Mouse (Mus musculus): ENCODE results near the gene 1110017D15Rik. TPM values are rescaled to one million over a fixed set of nuclear protein-coding genes. Genes with fewer than 3 reads are reported as not detected.
A peak's percentile ranks its signal among the peaks of the same experiment; 100 is the strongest.
"Not testable (repeated sequence)": the region's sequence is repeated elsewhere in the genome, so short reads cannot be mapped to it uniquely, and the experiment has no call there.

The 1110017D15Rik gene
- total RNA-seq, 1 experiment from 2014 or later: 0.82 TPM

- no peak for DNase-seq
Observed at GRCm38 (mm10) chr4:41479456-41479804, 37.7 kb downstream of the 1110017D15Rik start.

GRCm38 (mm10) chr4:41478751-41479455, 38.2 kb downstream of the 1110017D15Rik start:
- no peak for DNase-seq

GRCm38 (mm10) chr4:41477648-41478160, 39.4 kb downstream of the 1110017D15Rik start:
- no peak for DNase-seq

- DNase-seq: no peak
Observed at GRCm38 (mm10) chr4:41471384-41471689, 45.8 kb downstream of the 1110017D15Rik start.

GRCm38 (mm10) chr4:41470684-41471383, 46.3 kb downstream of the 1110017D15Rik start:
- DNase-seq: no peak

GRCm38 (mm10) chr4:41470051-41470683, 47.0 kb downstream of the 1110017D15Rik start:
- no peak for DNase-seq

- DNase-seq: no peak
Observed at GRCm38 (mm10) chr4:41469199-41469598, 47.9 kb downstream of the 1110017D15Rik start.

GRCm38 (mm10) chr4:41468396-41469080, 48.6 kb downstream of the 1110017D15Rik start:
- peak; percentile 51 for DNase-seq

GRCm38 (mm10) chr4:41465287-41465665, 51.9 kb downstream of the 1110017D15Rik start:
- no peak for DNase-seq

GRCm38 (mm10) chr4:41464345-41465286, 52.5 kb downstream of the 1110017D15Rik start, which contains the start of the genes Kif24 and Nudt2:
TSS of gene Kif24 (minus strand) at chr4:41464887.
TSS of gene Nudt2 (plus strand) at chr4:41465151.
- peak; percentile 95 for DNase-seq

GRCm38 (mm10) chr4:41463051-41463738, 53.9 kb downstream of the 1110017D15Rik start:
- not testable (repeated sequence) for DNase-seq

GRCm38 (mm10) chr4:41460690-41461089, 56.4 kb downstream of the 1110017D15Rik start:
- no peak for DNase-seq

Other genes with a start within 250 kb of the 1110017D15Rik start
- 46.3 and 51.4 TPM in 2 replicates for gene Ubap2, start 242.2 kb downstream of the 1110017D15Rik start, total RNA-seq (2021)
- gene Dcaf12, start 202.4 kb downstream of the 1110017D15Rik start, total RNA-seq (2021): 56.6 and 63.0 TPM in 2 replicates
- 47.9 and 59.1 TPM in 2 replicates for gene Ubap1, start 168.3 kb downstream of the 1110017D15Rik start, total RNA-seq (2021)
- gene Kif24, start 52.4 kb downstream of the 1110017D15Rik start, total RNA-seq (2021): 2.7 TPM in 2 replicates
- 27.3 and 38.0 TPM in 2 replicates for gene Nudt2, start 52.2 kb downstream of the 1110017D15Rik start, total RNA-seq (2021)
- gene AI464131, start 14.3 kb downstream of the 1110017D15Rik start, total RNA-seq (2021): 15.4 and 17.4 TPM in 2 replicates
- gene Fam219a, start 52.2 kb upstream of the 1110017D15Rik start, total RNA-seq (2021): 15.0 and 20.0 TPM in 2 replicates
- gene Dnaic1, start 52.4 kb upstream of the 1110017D15Rik start, total RNA-seq (2021): 0.30 TPM in 1 of 2 replicates, not detected in the other
- gene Enho, start 123.0 kb upstream of the 1110017D15Rik start, total RNA-seq (2021): 2.0 and 3.9 TPM in 2 replicates
- gene Cntfr, start 179.8 kb upstream of the 1110017D15Rik start, total RNA-seq (2021): 46.3 and 49.8 TPM in 2 replicates
- gene Il11ra1, start 182.7 kb upstream of the 1110017D15Rik start, total RNA-seq (2021): 56.7 and 83.4 TPM in 2 replicates
- 34.5 and 36.2 TPM in 2 replicates for gene Rpp25l, start 196.2 kb upstream of the 1110017D15Rik start, total RNA-seq (2021)
- 108 and 120 TPM in 2 replicates for gene Dctn3, start 205.8 kb upstream of the 1110017D15Rik start, total RNA-seq (2021)
- not detected in 2 replicates for gene Arid3c, start 213.8 kb upstream of the 1110017D15Rik start, total RNA-seq (2021)
- 40.8 and 47.6 TPM in 2 replicates for gene Galt, start 237.9 kb upstream of the 1110017D15Rik start, total RNA-seq (2021)
- gene Sigmar1, start 238.8 kb upstream of the 1110017D15Rik start, total RNA-seq (2021): 84.5 and 86.8 TPM in 2 replicates